Mouse (Mus musculus) gastrocnemius, adult 8-10 months (tissue): ENCODE data around the gene Jmjd7. TPM values are rescaled to one million over a fixed set of nuclear protein-coding genes. Genes with fewer than 3 reads are reported as not detected.

ENCODE experiments used
- DNase-seq, 2 experiments: peaks; one replicate each; pipeline ENCODE4 v3.0.0; 2022; ENCODE audit warnings: low spot score in 2 of 2
- microRNA-seq: library from miRNA; unstranded; fragments of <30 nt; microRNA quantifications from one replicate; pipeline ENCODE4 v1.2.0, GENCODE M21; 2022
- total RNA-seq, 4 experiments: library from RNA; stranded (reverse); gene quantifications; 2 replicates each; pipeline ENCODE4 v1.2.4; 2022

Gene Jmjd7
- total RNA-seq, 4 experiments from 2014 or later: 1.8 to 3.0 (median 2.4) TPM

- DNase-seq: no peak
These were observed 31.5 kb downstream of the Jmjd7 start for GRCm38 (mm10) chr2:120058818-120059217.

DNA sequence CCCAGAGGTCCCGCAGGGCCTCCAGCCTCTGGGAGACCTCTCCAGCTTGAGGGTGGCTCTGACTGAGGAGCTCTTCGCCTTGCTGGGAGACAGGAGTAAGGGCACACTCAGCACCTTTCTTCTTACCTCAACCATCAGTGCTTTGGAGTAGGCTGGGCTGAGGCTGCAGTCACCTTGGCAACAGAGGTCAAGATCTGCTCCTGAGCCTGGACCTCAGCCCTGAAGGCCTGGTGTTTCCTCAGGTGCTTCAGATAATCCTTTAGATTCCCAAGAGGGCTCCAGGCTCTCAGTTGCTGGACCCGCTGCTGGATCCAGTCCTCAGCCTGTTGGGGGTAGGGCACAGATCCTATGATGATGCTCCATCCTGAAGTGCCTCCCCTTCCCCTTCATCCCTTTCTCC, 32.2 kb downstream of the Jmjd7 start:
- no peak for DNase-seq

- no peak for DNase-seq
These were observed 32.9 kb downstream of the Jmjd7 start for GRCm38 (mm10) chr2:120060190-120060589.

DNA sequence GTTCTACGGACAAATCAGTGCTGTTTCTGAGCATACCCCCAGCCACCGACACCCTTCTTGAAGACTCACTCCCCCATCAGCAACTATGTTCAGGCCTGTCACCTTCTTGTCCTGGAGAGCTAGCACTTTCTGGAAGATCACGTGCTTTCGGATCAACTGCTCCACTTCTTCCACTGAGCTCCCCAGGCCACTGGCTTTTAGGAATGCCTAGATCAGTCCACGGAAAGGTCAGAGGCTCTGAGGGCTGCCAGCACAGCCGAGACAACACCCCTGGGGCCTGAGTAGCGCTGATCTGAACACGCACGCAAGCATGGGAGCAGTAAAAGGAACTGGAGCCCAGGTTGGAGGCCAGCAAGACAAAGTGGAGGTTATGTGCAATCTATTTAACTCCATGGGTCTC, 33.4 kb downstream of the Jmjd7 start:
- DNase-seq: peak in 1 of 2 experiments; percentile 36

DNA sequence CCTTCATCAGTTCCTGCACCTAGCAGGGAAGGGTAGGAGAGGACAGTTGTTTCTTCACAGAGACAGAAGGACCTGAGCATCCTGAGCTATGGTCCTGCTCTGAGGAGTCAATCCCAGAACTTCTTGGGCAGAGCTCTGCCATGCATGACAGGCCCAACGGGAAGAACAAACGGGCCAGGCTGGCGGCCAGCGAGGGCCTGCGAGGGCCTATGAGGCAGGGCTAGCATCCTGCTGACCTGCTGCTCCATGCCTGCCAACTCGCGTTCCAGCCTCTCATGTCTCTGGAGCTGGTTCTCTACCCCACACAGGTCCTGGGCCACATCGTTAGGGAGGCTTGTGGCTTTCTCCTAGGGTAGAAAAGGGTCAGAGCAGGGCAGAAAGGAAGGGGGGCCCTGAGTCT, 35.0 kb downstream of the Jmjd7 start:
- DNase-seq: no peak

DNA sequence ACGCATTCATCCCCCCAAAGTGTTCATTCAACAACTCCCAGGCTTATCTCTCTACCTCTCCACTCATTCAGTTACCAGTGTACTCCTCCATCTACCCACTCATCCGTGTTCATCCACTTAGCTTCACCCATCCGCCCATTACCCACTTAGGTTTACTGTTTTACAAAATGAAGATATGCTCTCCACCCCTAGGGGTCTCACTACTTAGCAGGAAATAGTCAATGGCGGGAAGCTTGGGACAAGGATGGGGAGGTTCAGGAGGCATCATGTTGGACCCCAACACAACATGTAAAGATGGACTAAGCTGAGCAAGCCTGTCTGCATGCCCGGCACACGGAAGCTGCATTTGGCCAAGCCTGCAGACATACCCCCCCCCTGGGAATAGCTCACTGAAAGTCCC, 37.4 kb downstream of the Jmjd7 start:
- DNase-seq: no peak

- DNase-seq: no peak
These were observed 38.0 kb downstream of the Jmjd7 start for GRCm38 (mm10) chr2:120065243-120065642.

DNA sequence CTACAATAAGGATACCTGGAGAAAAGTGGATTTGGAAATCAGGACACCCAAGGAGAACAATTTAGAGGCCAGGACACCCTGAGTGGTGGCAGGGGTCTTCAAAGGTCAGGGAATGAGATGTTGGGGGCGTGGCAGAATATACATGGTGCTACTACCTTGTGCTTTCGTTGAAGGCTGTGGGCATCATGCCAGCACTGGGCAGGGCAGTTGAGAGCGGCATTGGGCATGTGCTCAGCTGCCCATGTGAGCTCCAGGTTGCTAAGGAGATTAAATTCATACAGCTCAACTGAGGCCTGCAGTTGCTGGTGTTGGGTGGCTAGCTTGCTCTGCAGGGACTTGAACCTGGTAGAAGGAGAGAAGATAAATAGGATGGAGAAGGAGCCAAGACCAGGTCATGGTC, 38.9 kb downstream of the Jmjd7 start:
- no peak for DNase-seq

DNA sequence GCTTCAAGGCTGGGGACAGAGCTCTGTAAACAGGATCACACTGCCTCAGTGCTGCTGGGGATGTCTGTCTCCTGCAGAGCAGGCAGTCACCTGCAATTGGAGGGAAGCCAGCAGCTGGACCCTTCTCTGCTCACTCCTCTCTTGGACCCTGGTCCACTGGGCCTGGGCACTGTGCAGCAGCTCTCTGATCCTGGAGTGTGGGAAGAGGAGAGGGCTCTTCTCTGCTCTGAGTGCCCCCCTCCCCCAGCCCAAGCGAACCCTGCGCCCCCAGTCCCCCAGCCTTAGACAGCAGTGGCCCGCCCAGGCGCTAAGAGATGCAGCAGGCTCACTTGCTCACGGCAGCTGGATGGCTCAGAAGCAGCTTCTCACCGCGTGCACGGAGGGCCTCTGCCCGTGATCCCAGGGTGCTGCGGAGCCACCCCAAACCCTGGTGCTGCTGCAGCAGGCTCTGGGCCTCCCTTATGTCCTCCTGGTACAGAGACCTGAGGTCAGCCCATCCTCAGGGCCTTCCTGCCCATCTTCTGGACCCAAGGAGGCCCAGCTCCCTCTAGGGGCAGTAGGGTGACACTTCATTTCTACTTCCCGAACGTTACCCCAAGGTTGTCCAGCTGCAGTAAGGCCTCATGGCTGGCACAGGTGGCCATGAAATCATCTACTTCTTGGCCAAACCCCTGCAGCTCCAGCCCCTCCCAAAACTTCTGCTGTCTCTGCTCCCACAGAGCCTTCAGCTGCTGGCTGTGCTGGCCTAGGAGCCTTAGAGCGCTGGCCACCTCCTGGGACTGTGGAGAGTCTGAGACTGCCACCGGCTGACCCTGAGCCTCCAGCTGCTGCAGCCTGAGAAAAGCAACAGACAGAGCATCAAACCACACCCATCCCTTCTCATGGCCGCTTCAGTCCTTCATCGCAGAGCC, 41.5 kb downstream of the Jmjd7 start:
- peak; percentile 27 to 34 for DNase-seq

DNA sequence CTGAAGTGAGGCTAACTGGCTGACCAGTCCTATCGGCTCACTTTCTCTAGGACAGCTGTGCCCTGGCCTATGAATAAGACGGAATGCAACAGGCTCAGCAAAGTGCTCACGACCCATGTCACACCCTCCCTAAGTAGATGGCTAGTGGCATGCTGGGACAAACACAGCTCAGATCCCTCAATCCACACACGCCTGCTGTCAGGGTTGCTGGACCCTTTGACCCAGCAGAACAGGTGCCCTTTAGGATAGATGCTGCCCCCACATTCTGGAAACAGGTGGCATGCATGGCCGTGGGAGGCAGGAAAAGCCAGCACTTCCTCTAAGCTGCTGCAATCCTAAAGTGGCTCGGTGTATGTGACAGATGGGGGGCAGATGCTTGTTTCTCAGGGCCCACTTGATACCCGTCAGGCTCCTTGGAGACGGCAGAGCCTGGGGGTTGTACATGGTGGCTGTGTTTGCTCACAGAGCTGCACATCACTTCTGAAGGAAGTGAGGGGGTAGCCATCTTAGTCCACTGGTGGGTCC, 42.2 kb downstream of the Jmjd7 start:
- DNase-seq: no peak

DNA sequence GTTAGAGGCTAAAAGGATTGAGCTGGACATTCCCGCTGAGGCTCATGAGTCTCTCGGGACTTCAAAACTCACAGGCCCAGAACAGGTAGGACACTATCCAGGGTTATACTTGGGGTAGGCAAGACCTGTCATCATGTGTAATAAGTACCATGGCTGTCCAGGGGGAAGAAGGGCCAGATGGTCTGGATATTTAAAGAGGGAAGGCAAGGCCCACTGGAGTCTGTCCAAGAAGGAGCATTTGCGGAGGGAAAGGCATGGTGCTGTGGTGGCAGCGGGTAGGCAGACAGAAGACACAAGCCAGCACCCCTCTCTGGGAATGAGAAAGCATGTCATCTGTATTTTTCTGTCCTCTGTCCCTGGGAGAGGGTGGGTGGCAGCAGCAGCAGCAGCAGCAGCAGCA, 46.8 kb downstream of the Jmjd7 start:
- DNase-seq: no peak

GRCm38 (mm10) chr2:120076076-120076705, 48.9 kb downstream of the Jmjd7 start:
- peak in 1 of 2 experiments; percentile 29 for DNase-seq

Small RNAs within 50 kb of the gene (microRNA-seq; reads per million reads assigned to microRNA genes)
- not detected for gene Mir7665

Other genes with a start within 250 kb of the Jmjd7 start
- gene Rpap1, start 239.9 kb upstream of the Jmjd7 start, total RNA-seq: 10 to 100 TPM; 14.2 to 17.0 (median 16.2) TPM
- under 1 TPM; 0.29 to 0.74 (median 0.46) TPM for gene Tyro3, start 229.8 kb upstream of the Jmjd7 start, total RNA-seq
- gene Mga, start 130.3 kb upstream of the Jmjd7 start, total RNA-seq: 10 to 100 TPM; 24.9 to 49.9 (median 31.8) TPM
- gene Mapkbp1, start 54.8 kb upstream of the Jmjd7 start, total RNA-seq: 1 to 10 TPM; 6.0 to 8.4 (median 6.5) TPM
- gene Gm28042, start within 50 bp of the Jmjd7 start, total RNA-seq: 1 to 10 TPM in 1 of 4 experiments, under 1 TPM in 2, not detected in 1; 0.22 to 1.1 (median 0.74) TPM
- 1 to 10 TPM in 3 of 4 experiments, under 1 TPM in 1; 0.11 to 1.6 (median 1.1) TPM for gene Pla2g4b, start 5.9 kb downstream of the Jmjd7 start, total RNA-seq
- 10 to 100 TPM; 19.2 to 29.3 (median 25.5) TPM for gene Ehd4, start 127.1 kb downstream of the Jmjd7 start, total RNA-seq
- gene Pla2g4e, start 217.9 kb downstream of the Jmjd7 start, total RNA-seq: 10 to 100 TPM; 24.1 to 25.4 (median 25.0) TPM